Comparison of ENCODE assay signal across 14 mouse cellular contexts in genomic region chr16:21397681-21398080, GRCm38 (mm10). TPM values are rescaled to one million over a fixed set of nuclear protein-coding genes. Genes with fewer than 3 reads are reported as not detected.
A peak's percentile ranks its signal among the peaks of the same experiment; 100 is the strongest.
DNase-seq lines count a peak whose midpoint lies in the region; ATAC-seq lines count a peak whose summit lies in the region.
"Had no signal": no experiment of that assay in that cellular context is flagged by ENCODE, and none has a peak within 500 bp of the region (broad histone marks: within the 10 kb centered on the region; RNA-seq: fewer than 3 reads in every experiment).

No protein-coding gene starts in this region.

- no peak overlapping the region for H3K4me2 ChIP-seq in heart, embryonic 13.5 days
- H3K4me2 ChIP-seq in midbrain, embryonic 12.5 days (replicated peaks) = no peak overlapping the region
- no peak overlapping the region for H3K4me2 ChIP-seq in midbrain, embryonic 11.5 days
- H3K4me2 ChIP-seq in hindbrain, embryonic 14.5 days (replicated peaks) = no peak overlapping the region
- no peak overlapping the region for H3K4me2 ChIP-seq in neural tube, embryonic 15.5 days
- H3K4me2 ChIP-seq: embryonic facial prominence, embryonic 15.5 days; intestine, embryonic 15.5 days; liver, embryonic 13.5 days had no signal

- peaks cover 62% of the 10 kb centered on the region for H3K4me1 ChIP-seq in heart, embryonic 13.5 days
- H3K4me1 ChIP-seq in midbrain, embryonic 12.5 days = peaks cover 38% of the 10 kb centered on the region
- peaks cover 19% of the 10 kb centered on the region for H3K4me1 ChIP-seq in midbrain, embryonic 11.5 days (ENCODE audit: control insufficient read depth, insufficient read depth, low read length)
- peaks cover 39% of the 10 kb centered on the region for H3K4me1 ChIP-seq in hindbrain, embryonic 14.5 days (replicated peaks; ENCODE audit: control insufficient read depth, insufficient read depth, low read length)
- peaks cover 33% of the 10 kb centered on the region for H3K4me1 ChIP-seq in neural tube, embryonic 15.5 days

- no peaks in the 10 kb centered on the region for H3K36me3 ChIP-seq in heart, embryonic 13.5 days
- H3K36me3 ChIP-seq in midbrain, embryonic 12.5 days = no peaks in the 10 kb centered on the region
- H3K36me3 ChIP-seq in midbrain, embryonic 11.5 days (ENCODE audit: control insufficient read depth, insufficient read depth, low read length) = no peaks in the 10 kb centered on the region
- no peaks in the 10 kb centered on the region for H3K36me3 ChIP-seq in hindbrain, embryonic 14.5 days (replicated peaks; ENCODE audit: control insufficient read depth, insufficient read depth)
- no peaks in the 10 kb centered on the region for H3K36me3 ChIP-seq in neural tube, embryonic 15.5 days
- H3K36me3 ChIP-seq: embryonic facial prominence, embryonic 15.5 days; intestine, embryonic 15.5 days; liver, embryonic 13.5 days; neural tube, embryonic 12.5 days had no signal

- intact Hi-C loops in heart, postnatal 25 days (cut with DNase I) = no loop called here

- peak overlapping the region; percentile 53 for H3K27ac ChIP-seq in heart, embryonic 13.5 days (replicated peaks)
- H3K27ac ChIP-seq in midbrain, embryonic 12.5 days (replicated peaks) = peak overlapping the region; percentile 85
- H3K27ac ChIP-seq in midbrain, embryonic 11.5 days (ENCODE audit: low read depth, low read length) = no peak overlapping the region
- H3K27ac ChIP-seq in hindbrain, embryonic 14.5 days = peak overlapping the region; percentile 83; the same call in 1 of the 2 replicates
- peak overlapping the region; percentile 49 for H3K27ac ChIP-seq in neural tube, embryonic 15.5 days (replicated peaks)
- H3K27ac ChIP-seq: heart, adult 2 months; liver, embryonic 13.5 days had no signal

- no peak overlapping the region for H3K4me3 ChIP-seq in heart, embryonic 13.5 days
- H3K4me3 ChIP-seq in midbrain, embryonic 12.5 days = no peak overlapping the region
- no peak overlapping the region for H3K4me3 ChIP-seq in midbrain, embryonic 11.5 days (ENCODE audit: low read depth, low read length)
- H3K4me3 ChIP-seq in hindbrain, embryonic 14.5 days (replicated peaks; ENCODE audit: low read length) = no peak overlapping the region
- no peak overlapping the region for H3K4me3 ChIP-seq in neural tube, embryonic 15.5 days (replicated peaks)
- H3K4me3 ChIP-seq: embryonic facial prominence, embryonic 15.5 days; heart, adult 2 months; intestine, embryonic 15.5 days; liver, embryonic 13.5 days; neural tube, embryonic 12.5 days had no signal

- H3K9ac ChIP-seq in heart, embryonic 13.5 days = no peak overlapping the region
- H3K9ac ChIP-seq in midbrain, embryonic 12.5 days (replicated peaks) = no peak overlapping the region
- no peak overlapping the region for H3K9ac ChIP-seq in midbrain, embryonic 11.5 days (ENCODE audit: low read length)
- peak overlapping the region; percentile 35; the same call in 1 of the 2 replicates for H3K9ac ChIP-seq in hindbrain, embryonic 14.5 days
- H3K9ac ChIP-seq in neural tube, embryonic 15.5 days (replicated peaks) = no peak overlapping the region
- H3K9ac ChIP-seq: embryonic facial prominence, embryonic 15.5 days; intestine, embryonic 15.5 days; liver, embryonic 13.5 days; neural tube, embryonic 12.5 days had no signal

- 51% methylated on average over 5 of the region's 5 CpGs for WGBS in heart, embryonic 13.5 days
- WGBS in midbrain, embryonic 12.5 days = 52% methylated on average over 5 of the region's 5 CpGs
- 72% methylated on average over 5 of the region's 5 CpGs for WGBS in midbrain, embryonic 11.5 days
- WGBS in hindbrain, embryonic 14.5 days = 44% methylated on average over 5 of the region's 5 CpGs
- WGBS in neural tube, embryonic 15.5 days = 33% methylated on average over 5 of the region's 5 CpGs

- H3K27me3 ChIP-seq in heart, embryonic 13.5 days (replicated peaks) = no peaks in the 10 kb centered on the region
- H3K27me3 ChIP-seq in midbrain, embryonic 12.5 days = no peaks in the 10 kb centered on the region; the same call in 1 of the 2 replicates
- no peaks in the 10 kb centered on the region for H3K27me3 ChIP-seq in midbrain, embryonic 11.5 days (ENCODE audit: control insufficient read depth, insufficient read depth, low read length)
- H3K27me3 ChIP-seq in hindbrain, embryonic 14.5 days (ENCODE audit: control insufficient read depth, insufficient read depth, low read length) = no peaks in the 10 kb centered on the region
- 0 out of 2 replicates have a peak, but pooled peaks cover 4% of the 10 kb centered on the region for H3K27me3 ChIP-seq in neural tube, embryonic 15.5 days (replicated peaks)
- H3K27me3 ChIP-seq: embryonic facial prominence, embryonic 15.5 days; intestine, embryonic 15.5 days; neural tube, embryonic 12.5 days had no signal

- ATAC-seq in heart, embryonic 13.5 days (ENCODE audit: extremely low read depth, insufficient number of reproducible peaks, low FRiP score, low TSS enrichment) = no peak
- no peak for ATAC-seq in midbrain, embryonic 12.5 days (ENCODE audit: low FRiP score, low read depth)
- ATAC-seq in midbrain, embryonic 11.5 days (ENCODE audit: low FRiP score) = no peak
- ATAC-seq in hindbrain, embryonic 14.5 days (ENCODE audit: low FRiP score) = no peak; the same call in 1 of the 2 replicates
- no peak for ATAC-seq in neural tube, embryonic 15.5 days (ENCODE audit: low FRiP score)

- DNase-seq in heart, postnatal 25 days (ENCODE audit: low spot score) = no peak
- DNase-seq in midbrain, embryonic 11.5 days (ENCODE audit: low spot score, missing footprints) = no peak
- no peak for DNase-seq in hindbrain, embryonic 14.5 days (ENCODE audit: low spot score)
- no peak for DNase-seq in urinary bladder, adult 18-20 months (ENCODE audit: low spot score in 2 of 2)
- DNase-seq: cerebellum, adult 11 months; gastrocnemius, postnatal 10 days; heart, adult 2 months; liver, embryonic 13.5 days had no signal

- no peaks in the 10 kb centered on the region for H3K9me3 ChIP-seq in heart, embryonic 13.5 days
- H3K9me3 ChIP-seq in midbrain, embryonic 12.5 days = no peaks in the 10 kb centered on the region
- no peaks in the 10 kb centered on the region for H3K9me3 ChIP-seq in midbrain, embryonic 11.5 days (ENCODE audit: control insufficient read depth, low read length)
- H3K9me3 ChIP-seq in hindbrain, embryonic 14.5 days (ENCODE audit: control insufficient read depth, low read length) = no peaks in the 10 kb centered on the region
- no peaks in the 10 kb centered on the region for H3K9me3 ChIP-seq in neural tube, embryonic 15.5 days (replicated peaks)
- H3K9me3 ChIP-seq: embryonic facial prominence, embryonic 15.5 days; intestine, embryonic 15.5 days; liver, embryonic 13.5 days; neural tube, embryonic 12.5 days had no signal

RNA-seq across cellular contexts. Expression of gene Vps8, which starts 25.2 kb away (rescaled TPM):
- polyA plus RNA-seq in heart, embryonic 13.5 days (2015; fragmentation: Nextera tagmentation; extraction: Ambion mirVana) = 18.9 and 21.1 TPM in 2 replicates
- total RNA-seq in heart, postnatal 25 days (2021) = 10 to 100 TPM; 21.4 to 24.4 TPM
- polyA plus RNA-seq in midbrain, embryonic 12.5 days (2016; fragmentation: Nextera tagmentation; extraction: Ambion mirVana) = 32.5 and 33.3 TPM in 2 replicates
- polyA plus RNA-seq in midbrain, embryonic 11.5 days (2014; fragmentation: Nextera tagmentation; extraction: Ambion mirVana) = 27.1 and 28.4 TPM in 2 replicates
- polyA plus RNA-seq in hindbrain, embryonic 14.5 days (2014; fragmentation: Nextera tagmentation; extraction: Ambion mirVana) = 37.0 and 40.7 TPM in 2 replicates
- 28.8 and 34.1 TPM in 2 replicates for polyA plus RNA-seq in neural tube, embryonic 15.5 days (2015; fragmentation: Nextera tagmentation; extraction: Ambion mirVana)
